Mouse (Mus musculus) cerebellum, adult 2 months (tissue): ENCODE results near the gene Dnlz. TPM values are rescaled to one million over a fixed set of nuclear protein-coding genes. Genes with fewer than 3 reads are reported as not detected.
A peak's percentile ranks its signal among the peaks of the same experiment; 100 is the strongest.
"Not testable (repeated sequence)": the region's sequence is repeated elsewhere in the genome, so short reads cannot be mapped to it uniquely, and the experiment has no call there.

Source experiments
- DNase-seq, 2 experiments: peaks; one replicate each; pipeline ENCODE4 v3.0.0; 2021
- H3K27ac ChIP-seq: fragments of 200-500 bp; 2 replicates; pipeline ENCODE4 v1.5.1; 2012; ENCODE audit warnings: low read length, control low read depth, inconsistent platforms; ENCODE audit not compliant: insufficient read depth
- H3K27me3 ChIP-seq: fragments of 200-500 bp; 2 replicates; pipeline ENCODE4 v1.6.1; 2012; ENCODE audit warnings: inconsistent platforms, mild to moderate bottlenecking, low read length, moderate library complexity; ENCODE audit not compliant: control insufficient read depth, insufficient read depth
- H3K4me1 ChIP-seq: fragments of 200-500 bp; 2 replicates; pipeline ENCODE4 v1.6.1; 2011; ENCODE audit warnings: low read length; ENCODE audit not compliant: control insufficient read depth, insufficient read depth
- H3K4me3 ChIP-seq: fragments of 200-500 bp; replicated peaks from 2 replicates; pipeline ENCODE3; 2011; ENCODE audit warnings: mild to moderate bottlenecking, low read depth, low read length, control low read depth; ENCODE audit not compliant: insufficient read depth
- CTCF ChIP-seq: fragments of 200-500 bp; IDR thresholded peaks from 2 replicates; pipeline ENCODE4 v1.5.1; 2011; ENCODE audit warnings: low read depth, mild to moderate bottlenecking, control low read depth, low read length, moderate library complexity, borderline replicate concordance; ENCODE audit not compliant: insufficient read depth
- POLR2A ChIP-seq: fragments of 200-500 bp; IDR thresholded peaks from 2 replicates; pipeline ENCODE4 v1.6.1; 2011; ENCODE audit warnings: low read length, control low read depth, borderline replicate concordance; ENCODE audit not compliant: insufficient read depth
- WGBS: fragments of 180-500 bp; shearing (Covaris S2); methylation state at CpG from one replicate; pipeline ENCODE4 v1.1.7; 2018; 5-methylcytosine and 5-hydroxymethylcytosine counted together
- polyA plus RNA-seq: library from polyadenylated mRNA; depleted of rRNA; stranded (reverse); fragments of >200 nt; gene quantifications from 2 replicates; pipeline ENCODE4 v1.2.3, GENCODE M21; 2012

Dnlz gene
- polyA plus RNA-seq, 1 experiment = 34.9 TPM

DNA sequence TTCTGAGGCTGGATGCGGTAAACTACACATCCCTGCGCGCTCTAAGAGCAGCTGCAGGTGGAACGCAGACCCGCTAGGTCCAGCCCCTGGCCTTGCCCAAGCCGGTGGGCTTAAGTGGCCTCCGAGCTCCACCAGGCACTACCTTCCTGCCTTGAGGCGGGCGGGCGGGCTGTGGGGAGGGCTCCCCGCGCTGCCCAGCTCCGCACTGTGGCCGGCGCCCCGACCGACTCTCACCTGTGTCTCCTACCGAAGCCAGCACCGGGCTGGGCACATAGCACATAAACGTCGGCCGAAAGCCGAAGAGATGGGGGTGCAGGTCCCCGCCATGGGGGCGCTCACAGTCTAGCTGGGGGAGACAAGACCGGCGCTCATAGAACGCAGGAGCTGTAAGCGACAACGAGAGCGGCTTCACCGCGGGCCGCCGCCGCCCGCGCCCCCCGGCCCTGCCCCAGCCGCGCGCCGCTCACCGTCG, 36.8 kb upstream of the Dnlz start:
- Histone ChIP-seq H3K4me1 (peaks cover 19% of the 10 kb centered on the region), H3K27ac (peak overlapping the region; percentile 42; the same call in 1 of the 2 replicates), H3K27me3 (no peaks in the 10 kb centered on the region), H3K4me3 (peak overlapping the region; percentile 85)
- WGBS = under 1% methylated on average over 44 of the region's 45 CpGs
- no peak for DNase-seq
- no peak for TF ChIP-seq CTCF
- TF ChIP-seq POLR2A = no peak

DNA sequence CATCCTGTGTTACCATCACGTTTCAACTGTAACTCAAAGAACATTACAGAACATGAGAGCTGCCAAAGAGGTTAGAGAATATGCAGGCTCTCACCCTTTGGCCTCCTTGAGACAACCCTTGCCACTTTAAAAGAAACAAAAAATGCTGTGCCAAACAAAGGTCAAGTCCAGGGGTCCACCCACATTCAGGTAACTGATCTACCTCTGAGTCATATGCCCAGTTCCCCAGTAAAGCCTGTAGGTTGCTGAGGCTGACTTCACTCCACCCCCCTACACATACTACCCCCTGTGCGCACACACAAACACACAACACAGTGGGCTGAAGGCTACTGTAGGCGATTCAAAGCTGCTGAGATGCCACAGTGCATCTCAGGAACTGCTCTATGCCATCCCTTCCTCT, 35.8 kb upstream of the Dnlz start:
- WGBS = 84% methylated on average over 3 of the region's 3 CpGs
- H3K27me3 ChIP-seq = no peaks in the 10 kb centered on the region
- no peak overlapping the region for H3K27ac ChIP-seq
- peaks cover 19% of the 10 kb centered on the region for H3K4me1 ChIP-seq
- no peak for DNase-seq
- TF ChIP-seq POLR2A (no peak), CTCF (no peak)
- no peak overlapping the region for H3K4me3 ChIP-seq

DNA sequence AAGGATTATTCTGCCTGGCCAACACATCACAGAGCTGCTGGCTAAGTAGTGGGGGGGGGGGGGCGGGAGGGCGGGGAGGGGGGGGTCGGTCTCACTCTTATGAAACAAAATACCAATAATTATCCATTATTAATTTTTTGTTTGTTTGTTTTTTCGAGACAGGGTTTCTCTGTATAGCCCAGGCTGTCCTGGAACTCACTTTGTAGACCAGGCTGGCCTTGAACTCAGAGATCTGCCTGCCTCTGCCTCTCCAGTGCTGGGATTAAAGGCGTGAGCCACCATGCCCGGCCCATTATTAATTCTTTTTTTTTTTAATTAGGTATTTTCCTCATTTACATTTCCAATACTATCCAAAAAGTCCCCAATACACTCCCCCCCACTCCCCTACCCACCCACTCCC, 29.0 kb upstream of the Dnlz start:
- H3K27ac ChIP-seq, DNase-seq, H3K27me3 ChIP-seq, H3K4me1 ChIP-seq: not testable (repeated sequence)
- peak overlapping the region; percentile 84 for H3K4me3 ChIP-seq
- WGBS = 27% methylated on average over 6 of the region's 6 CpGs

DNA sequence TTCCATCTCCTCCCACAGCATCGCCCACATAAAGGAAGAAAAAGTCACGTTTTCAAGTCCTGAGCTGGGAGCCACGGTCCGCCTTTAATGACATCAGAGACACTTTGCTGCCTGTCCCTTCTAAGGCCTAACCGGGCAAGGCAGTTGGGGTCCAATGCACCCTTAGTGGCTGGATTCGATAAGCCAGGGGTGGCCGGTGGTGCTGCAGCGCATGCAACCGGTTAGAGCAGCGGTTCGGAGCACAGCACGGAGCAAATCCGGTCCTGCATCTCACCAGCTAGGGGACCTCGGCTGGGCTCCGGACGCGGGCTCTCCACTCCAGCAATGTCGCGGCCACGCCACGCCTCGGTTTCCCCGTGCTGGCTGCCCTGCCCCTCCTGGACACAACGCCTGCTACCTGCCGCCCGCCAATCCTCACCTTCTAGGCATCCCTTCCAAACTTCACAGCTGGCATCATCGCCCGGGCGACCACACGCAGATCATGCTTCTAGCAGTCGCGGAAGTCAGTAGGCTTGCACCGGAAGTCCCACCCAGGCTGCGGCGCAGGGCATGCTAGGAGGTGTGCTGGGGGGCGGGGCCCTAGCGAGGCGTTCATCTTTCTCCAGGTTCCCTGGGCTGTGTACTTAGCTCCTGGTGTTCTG, 28.3 kb upstream of the Dnlz start, which contains the start of gene Snapc4:
Snapc4 (minus strand) TSS at position 523 of the 641 bp plus-strand sequence.
- TF ChIP-seq POLR2A (peak; percentile 58; the same call in 1 of the 2 replicates), CTCF (no peak)
- H3K27me3 ChIP-seq = no peaks in the 10 kb centered on the region
- H3K4me3 ChIP-seq = peak within 1 kb of the TSS; percentile 84
- H3K4me1 ChIP-seq = no peaks in the 10 kb centered on the region
- no peak within 1 kb of the TSS for H3K27ac ChIP-seq
- peak; percentile 83 to 84 for DNase-seq
- WGBS = under 1% methylated on average over 38 of the region's 38 CpGs

DNA sequence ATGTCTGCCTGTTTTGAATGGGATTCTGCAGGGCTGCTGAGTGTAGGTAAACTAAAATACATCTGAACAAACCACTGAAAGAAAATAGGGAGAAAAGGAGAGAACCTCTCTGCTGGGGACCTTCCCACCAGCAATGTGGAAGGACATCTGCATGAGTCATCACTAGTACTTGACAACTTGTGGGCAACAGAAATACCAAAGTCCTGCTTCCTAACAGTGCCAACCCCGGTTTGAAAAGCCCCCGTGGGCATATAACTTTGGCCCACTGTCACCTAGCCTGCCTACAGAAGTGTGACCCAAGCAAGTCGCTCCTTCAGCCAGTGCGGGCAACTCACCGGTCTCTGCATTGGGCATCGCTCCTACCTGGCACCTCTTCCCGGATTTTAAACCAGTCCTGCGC, 20.5 kb upstream of the Dnlz start:
- no peak for DNase-seq
- H3K27me3 ChIP-seq = no peaks in the 10 kb centered on the region
- 93% methylated on average over 8 of the region's 8 CpGs for WGBS
- H3K27ac ChIP-seq = no peak overlapping the region
- no peaks in the 10 kb centered on the region for H3K4me1 ChIP-seq
- TF ChIP-seq CTCF (no peak), POLR2A (no peak)
- no peak overlapping the region for H3K4me3 ChIP-seq

DNA sequence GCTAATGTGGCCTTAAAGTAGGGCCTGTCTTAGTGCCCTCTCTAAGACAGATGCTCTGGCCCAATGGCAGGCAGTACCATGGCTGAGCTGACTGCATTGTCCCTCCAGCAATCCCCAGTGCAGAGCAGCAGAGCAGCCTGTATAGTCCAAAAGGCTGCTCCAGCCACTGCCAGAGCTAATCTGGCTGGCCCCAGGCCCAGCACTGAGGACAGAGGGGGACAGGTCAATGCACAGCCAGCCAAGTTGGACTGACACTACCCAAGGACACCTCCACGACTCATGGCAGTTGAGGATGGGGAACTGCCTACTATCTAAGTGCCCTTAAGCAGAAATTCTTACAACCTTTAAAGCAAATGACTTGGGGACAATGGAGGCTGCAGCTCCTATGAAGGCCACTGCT, 16.7 kb upstream of the Dnlz start:
- TF ChIP-seq CTCF = no peak
- TF ChIP-seq POLR2A = no peak
- no peak for DNase-seq
- no peaks in the 10 kb centered on the region for H3K27me3 ChIP-seq
- H3K4me3 ChIP-seq = no peak overlapping the region
- no peak overlapping the region for H3K27ac ChIP-seq
- peaks cover 18% of the 10 kb centered on the region for H3K4me1 ChIP-seq
- WGBS = 48% methylated on average over 1 of the region's 1 CpGs

DNA sequence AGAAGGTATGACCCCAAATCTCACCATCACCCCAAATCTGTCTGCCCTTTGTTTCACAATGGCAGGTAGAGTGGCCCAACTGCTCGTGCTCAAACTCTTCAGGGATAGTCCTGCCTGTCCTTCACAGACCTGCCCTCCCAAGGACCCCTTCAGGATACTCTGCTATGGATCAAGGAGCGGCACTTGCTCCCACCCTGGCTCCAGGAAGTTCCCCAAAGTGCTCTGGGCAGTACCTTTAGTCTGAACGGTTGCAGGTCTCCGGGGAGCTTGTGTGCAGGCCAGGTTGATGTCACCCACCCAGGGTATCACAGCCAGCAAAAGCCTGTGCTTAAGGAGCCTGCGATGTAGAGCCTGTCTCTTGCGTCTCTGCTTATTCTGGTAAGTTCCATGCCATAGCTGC, 16.0 kb upstream of the Dnlz start:
- Histone ChIP-seq H3K27me3 (no peaks in the 10 kb centered on the region), H3K4me1 (peaks cover 18% of the 10 kb centered on the region), H3K4me3 (no peak overlapping the region), H3K27ac (no peak overlapping the region)
- WGBS = 90% methylated on average over 6 of the region's 6 CpGs
- TF ChIP-seq CTCF = no peak
- no peak for TF ChIP-seq POLR2A
- no peak for DNase-seq

DNA sequence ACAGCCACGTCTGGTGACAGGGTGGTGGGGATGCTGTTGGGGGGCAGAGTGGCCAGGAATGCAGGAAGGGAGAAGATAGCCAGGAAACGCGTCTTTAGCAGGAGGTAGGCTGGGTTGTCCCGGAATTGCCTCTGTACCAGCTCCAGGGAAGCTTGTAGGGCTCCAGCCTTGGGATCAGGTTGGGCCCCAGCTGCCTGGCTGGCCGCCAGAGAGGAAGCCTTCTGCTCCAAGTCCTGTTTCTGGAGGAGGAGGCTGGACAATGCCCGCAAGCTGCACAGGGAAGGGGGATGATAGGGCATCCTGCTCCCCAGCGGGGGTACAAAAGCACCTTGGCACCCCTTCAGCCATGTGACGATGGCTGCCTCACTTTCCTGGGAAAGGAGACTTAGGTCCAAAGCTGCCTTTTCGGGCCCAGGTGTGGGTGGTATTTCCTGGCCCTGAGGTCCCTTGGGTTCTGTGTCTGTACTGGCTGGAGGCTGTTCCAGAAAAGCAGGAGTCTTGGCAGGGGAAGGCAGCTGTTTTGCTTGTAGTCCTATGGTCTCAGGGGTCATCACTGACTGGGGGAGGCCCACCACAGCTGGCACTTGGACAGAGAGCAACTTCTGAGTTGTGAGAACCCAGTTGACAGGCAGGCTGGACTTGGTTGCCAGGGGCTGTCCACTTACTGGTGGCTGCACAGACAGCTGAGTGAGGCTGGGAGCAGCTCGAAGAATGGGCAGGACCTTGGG, 13.0 kb upstream of the Dnlz start:
- TF ChIP-seq POLR2A (no peak), CTCF (no peak)
- Histone ChIP-seq H3K27ac (no peak overlapping the region), H3K4me1 (peaks cover 21% of the 10 kb centered on the region), H3K27me3 (no peaks in the 10 kb centered on the region), H3K4me3 (no peak overlapping the region)
- 12% methylated on average over 10 of the region's 10 CpGs for WGBS
- DNase-seq = peak; percentile 70 to 72
